Mouse (Mus musculus) embryonic facial prominence, embryonic 12.5 days (tissue): ENCODE measurements at regions not wholly inside any gene's neighbourhood (a gene's known extent, or its start where the extent isn't known, plus 50 kb on each side); places are given as distances from the start of the nearest gene placed in this dataset.

Experiments used
- ATAC-seq: fragments of 200-750 bp; cut with Nextera tagmentation; 2 replicates; pipeline ENCODE4 v1.8.0; 2017; ENCODE audit not compliant: insufficient number of reproducible peaks, insufficient read depth, low FRiP score, low TSS enrichment
- H3K27ac ChIP-seq: fragments of 300-500 bp; sonication (generic); 2 replicates; pipeline ENCODE4 v1.5.1; 2016; ENCODE audit warnings: mild to moderate bottlenecking
- H3K27me3 ChIP-seq: fragments of 300-500 bp; sonication (generic); 2 replicates; pipeline ENCODE4 v1.6.1; 2016; ENCODE audit warnings: mild to moderate bottlenecking, moderate library complexity
- H3K36me3 ChIP-seq: fragments of 300-500 bp; sonication (generic); 2 replicates; pipeline ENCODE4 v1.6.1; 2016; ENCODE audit warnings: mild to moderate bottlenecking
- H3K4me1 ChIP-seq: fragments of 300-500 bp; sonication (generic); 2 replicates; pipeline ENCODE4 v1.6.1; 2016
- H3K4me2 ChIP-seq: fragments of 300-500 bp; sonication (generic); replicated peaks from 2 replicates; pipeline ENCODE4 v1.6.1; 2016; ENCODE audit warnings: mild to moderate bottlenecking, moderate library complexity
- H3K4me3 ChIP-seq: fragments of 300-500 bp; sonication (generic); 2 replicates; pipeline ENCODE4 v1.5.1; 2016; ENCODE audit warnings: mild to moderate bottlenecking
- H3K9ac ChIP-seq: fragments of 300-500 bp; sonication (generic); 2 replicates; pipeline ENCODE4 v1.6.1; 2016; ENCODE audit warnings: mild to moderate bottlenecking, moderate library complexity
- H3K9me3 ChIP-seq: fragments of 300-500 bp; sonication (generic); 2 replicates; pipeline ENCODE4 v1.6.1; 2016; ENCODE audit warnings: mild to moderate bottlenecking, moderate library complexity
- WGBS: fragments of 180-500 bp; shearing (Covaris S2); methylation state at CpG from one replicate; pipeline ENCODE4 v1.1.7; 2016; 5-methylcytosine and 5-hydroxymethylcytosine counted together

GRCm38 (mm10) chr1:166848015-166848535, 153.1 kb upstream of the Fam78b start:
- Histone ChIP-seq H3K4me3 (no peak overlapping the region), H3K4me1 (peaks cover 7% of the 10 kb centered on the region; the same call in 1 of the 2 replicates), H3K9me3 (no peaks in the 10 kb centered on the region), H3K4me2 (no peak overlapping the region), H3K27ac (no peak overlapping the region), H3K9ac (no peak overlapping the region), H3K36me3 (no peaks in the 10 kb centered on the region), H3K27me3 (no peaks in the 10 kb centered on the region)
- ATAC-seq = no peak
- WGBS = 58% methylated on average over 4 of the region's 4 CpGs

- H3K9ac ChIP-seq = no peak overlapping the region
- no peaks in the 10 kb centered on the region for H3K4me1 ChIP-seq
- no peak for ATAC-seq
- no peak overlapping the region for H3K27ac ChIP-seq
- H3K36me3 ChIP-seq = no peaks in the 10 kb centered on the region
- no peaks in the 10 kb centered on the region for H3K27me3 ChIP-seq
- 87% methylated on average over 4 of the region's 4 CpGs for WGBS
- no peaks in the 10 kb centered on the region for H3K9me3 ChIP-seq
- no peak overlapping the region for H3K4me2 ChIP-seq
- no peak overlapping the region for H3K4me3 ChIP-seq
These were observed 145.2 kb upstream of the Fam78b start for GRCm38 (mm10) chr1:166855988-166856387.

GRCm38 (mm10) chr1:166866256-166866655, 135.0 kb upstream of the Fam78b start:
- no peak overlapping the region for H3K9ac ChIP-seq
- H3K27me3 ChIP-seq = no peaks in the 10 kb centered on the region
- no peaks in the 10 kb centered on the region for H3K36me3 ChIP-seq
- H3K4me2 ChIP-seq = no peak overlapping the region
- ATAC-seq = no peak
- 80% methylated on average over 7 of the region's 7 CpGs for WGBS
- no peaks in the 10 kb centered on the region for H3K4me1 ChIP-seq
- H3K4me3 ChIP-seq = no peak overlapping the region
- H3K9me3 ChIP-seq = no peaks in the 10 kb centered on the region
- H3K27ac ChIP-seq = no peak overlapping the region

- Histone ChIP-seq H3K27me3 (no peaks in the 10 kb centered on the region), H3K36me3 (no peaks in the 10 kb centered on the region), H3K27ac (no peak overlapping the region), H3K9me3 (no peaks in the 10 kb centered on the region), H3K4me3 (no peak overlapping the region), H3K9ac (no peak overlapping the region), H3K4me2 (no peak overlapping the region), H3K4me1 (no peaks in the 10 kb centered on the region)
- whole genome bisulfite sequencing = 89% methylated on average over 4 of the region's 4 CpGs
- no peak for ATAC-seq
These were observed 130.0 kb upstream of the Fam78b start for GRCm38 (mm10) chr1:166871258-166871657.

GRCm38 (mm10) chr1:166876452-166876851, 124.8 kb upstream of the Fam78b start:
- no peak overlapping the region for H3K4me2 ChIP-seq
- 96% methylated on average over 2 of the region's 2 CpGs for WGBS
- ATAC-seq = no peak
- no peak overlapping the region for H3K4me3 ChIP-seq
- H3K27me3 ChIP-seq = no peaks in the 10 kb centered on the region
- H3K9me3 ChIP-seq = no peaks in the 10 kb centered on the region
- H3K4me1 ChIP-seq = no peaks in the 10 kb centered on the region
- no peaks in the 10 kb centered on the region for H3K36me3 ChIP-seq
- H3K27ac ChIP-seq = no peak overlapping the region
- H3K9ac ChIP-seq = no peak overlapping the region

GRCm38 (mm10) chr1:166883215-166883614, 118.0 kb upstream of the Fam78b start:
- H3K9ac ChIP-seq = no peak overlapping the region
- no peak for ATAC-seq
- H3K27me3 ChIP-seq = no peaks in the 10 kb centered on the region
- no peaks in the 10 kb centered on the region for H3K36me3 ChIP-seq
- 88% methylated on average over 3 of the region's 3 CpGs for WGBS
- H3K4me3 ChIP-seq = no peak overlapping the region
- H3K4me2 ChIP-seq = no peak overlapping the region
- H3K9me3 ChIP-seq = no peaks in the 10 kb centered on the region
- H3K27ac ChIP-seq = no peak overlapping the region
- no peaks in the 10 kb centered on the region for H3K4me1 ChIP-seq

GRCm38 (mm10) chr1:166895945-166896344, 105.3 kb upstream of the Fam78b start:
- H3K27ac ChIP-seq = no peak overlapping the region
- no peak overlapping the region for H3K9ac ChIP-seq
- no peaks in the 10 kb centered on the region for H3K9me3 ChIP-seq
- no peaks in the 10 kb centered on the region for H3K36me3 ChIP-seq
- peaks cover 10% of the 10 kb centered on the region for H3K4me1 ChIP-seq
- no peak overlapping the region for H3K4me2 ChIP-seq
- 82% methylated on average over 5 of the region's 5 CpGs for WGBS
- ATAC-seq = no peak
- H3K27me3 ChIP-seq = no peaks in the 10 kb centered on the region
- H3K4me3 ChIP-seq = no peak overlapping the region

GRCm38 (mm10) chr1:166898741-166899140, 102.5 kb upstream of the Fam78b start:
- Histone ChIP-seq H3K9me3 (no peaks in the 10 kb centered on the region), H3K4me2 (no peak overlapping the region), H3K4me3 (no peak overlapping the region), H3K36me3 (no peaks in the 10 kb centered on the region), H3K27me3 (no peaks in the 10 kb centered on the region), H3K4me1 (peaks cover 21% of the 10 kb centered on the region), H3K9ac (no peak overlapping the region), H3K27ac (no peak overlapping the region)
- ATAC-seq = no peak
- WGBS = 88% methylated on average over 2 of the region's 2 CpGs

GRCm38 (mm10) chr1:166899238-166899637, 102.0 kb upstream of the Fam78b start:
- no peaks in the 10 kb centered on the region for H3K9me3 ChIP-seq
- H3K9ac ChIP-seq = no peak overlapping the region
- WGBS = 83% methylated on average over 6 of the region's 6 CpGs
- no peaks in the 10 kb centered on the region for H3K36me3 ChIP-seq
- H3K4me1 ChIP-seq = peaks cover 21% of the 10 kb centered on the region
- no peaks in the 10 kb centered on the region for H3K27me3 ChIP-seq
- H3K4me2 ChIP-seq = no peak overlapping the region
- H3K27ac ChIP-seq = no peak overlapping the region
- H3K4me3 ChIP-seq = no peak overlapping the region
- ATAC-seq = no peak

- H3K4me3 ChIP-seq = no peak overlapping the region
- no peaks in the 10 kb centered on the region for H3K9me3 ChIP-seq
- ATAC-seq = no peak
- WGBS = 78% methylated on average over 4 of the region's 4 CpGs
- H3K27ac ChIP-seq = peak overlapping the region; percentile 41; the same call in 1 of the 2 replicates
- H3K4me1 ChIP-seq = peaks cover 21% of the 10 kb centered on the region
- no peaks in the 10 kb centered on the region for H3K27me3 ChIP-seq
- no peak overlapping the region for H3K4me2 ChIP-seq
- H3K9ac ChIP-seq = no peak overlapping the region
- H3K36me3 ChIP-seq = no peaks in the 10 kb centered on the region
These were observed 101.2 kb upstream of the Fam78b start for GRCm38 (mm10) chr1:166900028-166900427.

GRCm38 (mm10) chr1:166900441-166901161, 100.6 kb upstream of the Fam78b start:
- Histone ChIP-seq H3K27ac (peak overlapping the region; percentile 41; the same call in 1 of the 2 replicates), H3K4me3 (no peak overlapping the region), H3K27me3 (no peaks in the 10 kb centered on the region), H3K36me3 (no peaks in the 10 kb centered on the region), H3K9ac (no peak overlapping the region), H3K4me2 (no peak overlapping the region), H3K9me3 (no peaks in the 10 kb centered on the region), H3K4me1 (peaks cover 21% of the 10 kb centered on the region)
- 31% methylated on average over 8 of the region's 8 CpGs for WGBS
- no peak for ATAC-seq

GRCm38 (mm10) chr1:166901574-166901973, 99.6 kb upstream of the Fam78b start:
- H3K27ac ChIP-seq = no peak overlapping the region
- ATAC-seq = no peak
- no peak overlapping the region for H3K4me3 ChIP-seq
- H3K27me3 ChIP-seq = no peaks in the 10 kb centered on the region
- H3K4me2 ChIP-seq = no peak overlapping the region
- no peaks in the 10 kb centered on the region for H3K9me3 ChIP-seq
- 34% methylated on average over 4 of the region's 4 CpGs for WGBS
- H3K9ac ChIP-seq = no peak overlapping the region
- H3K36me3 ChIP-seq = no peaks in the 10 kb centered on the region
- peaks cover 21% of the 10 kb centered on the region for H3K4me1 ChIP-seq
